Mouse (Mus musculus) CH12.LX (cell line): ENCODE results near the gene Lrrc46. TPM values are rescaled to one million over a fixed set of nuclear protein-coding genes. Genes with fewer than 3 reads are reported as not detected.

Experiments
- DNase-seq: peaks from one replicate; pipeline ENCODE4 v3.0.0-alpha.2; 2013; ENCODE audit errors: extremely low read depth
- H3K27ac ChIP-seq: 2 replicates; pipeline ENCODE4 v1.5.1; 2012; ENCODE audit warnings: low read depth, mild to moderate bottlenecking, control low read depth, moderate library complexity; ENCODE audit not compliant: insufficient read depth
- H3K27me3 ChIP-seq: replicated peaks from 2 replicates; pipeline ENCODE3; 2012; ENCODE audit warnings: inconsistent platforms
- H3K36me3 ChIP-seq, 2 experiments: replicated peaks in 1 of 2; 2 replicates each; pipeline versions ENCODE3 to v1.6.1; 2012; ENCODE audit warnings: inconsistent platforms in 1 of 2, low read length in 1 of 2, mild to moderate bottlenecking in 1 of 2, mixed read lengths in 1 of 2, moderate library complexity in 1 of 2; ENCODE audit not compliant: control insufficient read depth in 1 of 2, insufficient read depth in 1 of 2
- H3K4me1 ChIP-seq, 2 experiments: 2 replicates each; pipeline ENCODE4 v1.6.1; 2012; ENCODE audit warnings: inconsistent platforms in 1 of 2, moderate library complexity in 1 of 2; ENCODE audit not compliant: insufficient read depth in 2 of 2, control insufficient read depth in 1 of 2
- H3K4me2 ChIP-seq: 2 replicates; pipeline ENCODE4 v1.6.1; 2012; ENCODE audit warnings: low read depth, mild to moderate bottlenecking, control low read depth; ENCODE audit not compliant: poor library complexity, insufficient read depth, severe bottlenecking
- H3K4me3 ChIP-seq, 3 experiments: fragments of 150-350 bp in 1 of 3; sonication (generic) in 1 of 3; replicated peaks in 1 of 3; 2 replicates each; pipeline versions ENCODE3 to v1.5.1; 2011 to 2012; ENCODE audit warnings: low read depth in 2 of 3, low read length in 2 of 3, mild to moderate bottlenecking in 2 of 3, moderate library complexity in 2 of 3, control low read depth in 1 of 3, improper control_type of control experiment in 1 of 3, inconsistent platforms in 1 of 3, mixed read lengths in 1 of 3; ENCODE audit not compliant: poor library complexity in 1 of 3
- H3K79me2 ChIP-seq: replicated peaks from 2 replicates; pipeline ENCODE4 v1.6.1; 2012; ENCODE audit warnings: mild to moderate bottlenecking, moderate library complexity; ENCODE audit not compliant: control insufficient read depth, poor library complexity, insufficient read depth, severe bottlenecking; ENCODE audit errors: extremely low read depth
- H3K9ac ChIP-seq: 2 replicates; pipeline ENCODE4 v1.6.1; 2012; ENCODE audit warnings: low read depth, mild to moderate bottlenecking, control low read depth, moderate library complexity; ENCODE audit not compliant: insufficient read depth
- H3K9me3 ChIP-seq: replicated peaks from 2 replicates; pipeline ENCODE3; 2012; ENCODE audit warnings: low read length, inconsistent platforms, mixed read lengths
- BHLHE40 ChIP-seq: IDR thresholded peaks from 2 replicates; pipeline ENCODE4 v1.6.1; 2011; ENCODE audit warnings: mild to moderate bottlenecking, low read depth, low read length, improper control_type of control experiment
- CHD1 ChIP-seq: IDR thresholded peaks from 2 replicates; pipeline ENCODE4 v1.6.1; 2012; ENCODE audit warnings: low read depth, low read length, improper control_type of control experiment, inconsistent platforms
- CHD2 ChIP-seq: IDR thresholded peaks from 2 replicates; pipeline ENCODE4 v1.6.1; 2011; ENCODE audit warnings: low read length, improper control_type of control experiment
- CTCF ChIP-seq, 2 experiments: IDR thresholded peaks in 1 of 2; conservative IDR thresholded peaks in 1 of 2; 2 replicates each; pipeline ENCODE4 v1.5.1; 2011 to 2012; ENCODE audit warnings: low read depth in 2 of 2, low read length in 2 of 2, improper control_type of control experiment in 1 of 2, inconsistent platforms in 1 of 2, mild to moderate bottlenecking in 1 of 2, moderate library complexity in 1 of 2
- E2F4 ChIP-seq: IDR thresholded peaks from 2 replicates; pipeline ENCODE4 v1.6.1; 2011; ENCODE audit warnings: low read depth, low read length, improper control_type of control experiment; ENCODE audit not compliant: insufficient replicate concordance
- ELF1 ChIP-seq: IDR thresholded peaks from 2 replicates; pipeline ENCODE4 v1.6.1; 2014; ENCODE audit warnings: low read depth, mild to moderate bottlenecking, inconsistent platforms, low read length, improper control_type of control experiment
- EP300 ChIP-seq: IDR thresholded peaks from 2 replicates; pipeline ENCODE4 v1.6.1; 2011; ENCODE audit warnings: low read length, improper control_type of control experiment
- ETS1 ChIP-seq: conservative IDR thresholded peaks from 2 replicates; pipeline ENCODE4 v1.6.1; 2012; ENCODE audit warnings: low read depth, mild to moderate bottlenecking, inconsistent platforms, low read length, improper control_type of control experiment, moderate library complexity
- GABPA ChIP-seq: IDR thresholded peaks from 2 replicates; pipeline ENCODE4 v1.6.1; 2012; ENCODE audit warnings: low read depth, low read length, improper control_type of control experiment, inconsistent platforms; ENCODE audit not compliant: insufficient replicate concordance
- HCFC1 ChIP-seq: IDR thresholded peaks from 2 replicates; pipeline ENCODE4 v1.6.1; 2012; ENCODE audit warnings: low read depth, mild to moderate bottlenecking, inconsistent platforms, low read length, improper control_type of control experiment
- IRF4 ChIP-seq: IDR thresholded peaks from 2 replicates; pipeline ENCODE4 v1.6.1; 2014; ENCODE audit warnings: low read depth, mild to moderate bottlenecking, inconsistent platforms, low read length, improper control_type of control experiment
- JUN ChIP-seq: IDR thresholded peaks from 2 replicates; pipeline ENCODE4 v1.6.1; 2011; ENCODE audit warnings: low read depth, mild to moderate bottlenecking, low read length, improper control_type of control experiment, moderate library complexity; ENCODE audit not compliant: insufficient read depth
- JUND ChIP-seq: conservative IDR thresholded peaks from 2 replicates; pipeline ENCODE4 v1.6.1; 2011; ENCODE audit warnings: low read depth, low read length, improper control_type of control experiment
- KAT2A ChIP-seq: IDR thresholded peaks from 2 replicates; pipeline ENCODE4 v1.6.1; 2012; ENCODE audit warnings: low read length, improper control_type of control experiment, inconsistent platforms; ENCODE audit not compliant: insufficient replicate concordance
- MAFK ChIP-seq: IDR thresholded peaks from 2 replicates; pipeline ENCODE4 v1.6.1; 2011; ENCODE audit warnings: low read length, improper control_type of control experiment; ENCODE audit not compliant: insufficient replicate concordance
- MAX ChIP-seq: IDR thresholded peaks from 2 replicates; pipeline ENCODE4 v1.6.1; 2011; ENCODE audit warnings: low read length, improper control_type of control experiment
- MAZ ChIP-seq: IDR thresholded peaks from 2 replicates; pipeline ENCODE4 v1.6.1; 2012; ENCODE audit warnings: low read depth, mild to moderate bottlenecking, inconsistent platforms, low read length, improper control_type of control experiment, moderate library complexity
- MEF2A ChIP-seq: IDR thresholded peaks from 2 replicates; pipeline ENCODE4 v1.6.1; 2014; ENCODE audit warnings: low read depth, mild to moderate bottlenecking, inconsistent platforms, low read length, improper control_type of control experiment, borderline replicate concordance
- MXI1 ChIP-seq: IDR thresholded peaks from 2 replicates; pipeline ENCODE4 v1.6.1; 2011; ENCODE audit warnings: mild to moderate bottlenecking, low read depth, low read length, improper control_type of control experiment
- MYC ChIP-seq: IDR thresholded peaks from 2 replicates; pipeline ENCODE4 v1.6.1; 2011; ENCODE audit warnings: low read depth, mild to moderate bottlenecking, improper control_type of control experiment, low read length
- NELFE ChIP-seq: IDR thresholded peaks from 2 replicates; pipeline ENCODE4 v1.6.1; 2011; ENCODE audit warnings: low read depth, low read length, improper control_type of control experiment
- NRF1 ChIP-seq: IDR thresholded peaks from 2 replicates; pipeline ENCODE4 v1.6.1; 2014; ENCODE audit warnings: low read depth, mild to moderate bottlenecking, inconsistent platforms, low read length, improper control_type of control experiment, moderate library complexity
- PAX5 ChIP-seq: IDR thresholded peaks from 2 replicates; pipeline ENCODE4 v1.6.1; 2012; ENCODE audit warnings: low read length, inconsistent platforms, mixed read lengths
- POLR2A ChIP-seq: IDR thresholded peaks from 2 replicates; pipeline ENCODE4 v1.6.1; 2011; ENCODE audit warnings: low read depth, mild to moderate bottlenecking, improper control_type of control experiment, low read length
- POLR2AphosphoS2 ChIP-seq: IDR thresholded peaks from 2 replicates; pipeline ENCODE4 v1.6.1; 2011; ENCODE audit warnings: low read depth, low read length, improper control_type of control experiment
- RAD21 ChIP-seq: IDR thresholded peaks from 2 replicates; pipeline ENCODE4 v1.6.1; 2011; ENCODE audit warnings: low read depth, mild to moderate bottlenecking, low read length, improper control_type of control experiment, moderate library complexity
- RCOR1 ChIP-seq: conservative IDR thresholded peaks from 2 replicates; pipeline ENCODE4 v1.6.1; 2012; ENCODE audit warnings: low read depth, mild to moderate bottlenecking, inconsistent platforms, low read length, improper control_type of control experiment
- SIN3A ChIP-seq: IDR thresholded peaks from 2 replicates; pipeline ENCODE4 v1.6.1; 2012; ENCODE audit warnings: low read length, improper control_type of control experiment, inconsistent platforms
- SMC3 ChIP-seq: IDR thresholded peaks from 2 replicates; pipeline ENCODE4 v1.6.1; 2011; ENCODE audit warnings: low read depth, low read length, improper control_type of control experiment
- TBP ChIP-seq: conservative IDR thresholded peaks from 2 replicates; pipeline ENCODE4 v1.6.1; 2011; ENCODE audit warnings: low read depth, low read length, improper control_type of control experiment
- TCF12 ChIP-seq: IDR thresholded peaks from 2 replicates; pipeline ENCODE4 v1.6.1; 2014; ENCODE audit warnings: low read depth, mild to moderate bottlenecking, inconsistent platforms, low read length, improper control_type of control experiment
- UBTF ChIP-seq: IDR thresholded peaks from 2 replicates; pipeline ENCODE4 v1.6.1; 2012; ENCODE audit warnings: low read depth, mild to moderate bottlenecking, inconsistent platforms, low read length, improper control_type of control experiment, moderate library complexity
- USF1 ChIP-seq: IDR thresholded peaks from 2 replicates; pipeline ENCODE4 v1.6.1; 2014; ENCODE audit warnings: low read depth, mild to moderate bottlenecking, inconsistent platforms, low read length, improper control_type of control experiment
- USF2 ChIP-seq: conservative IDR thresholded peaks from 2 replicates; pipeline ENCODE4 v1.6.1; 2011; ENCODE audit warnings: low read depth, low read length, improper control_type of control experiment
- ZC3H11A ChIP-seq: IDR thresholded peaks from 2 replicates; pipeline ENCODE4 v1.6.1; 2012; ENCODE audit warnings: low read depth, mild to moderate bottlenecking, inconsistent platforms, low read length, improper control_type of control experiment
- ZKSCAN1 ChIP-seq: IDR thresholded peaks from 2 replicates; pipeline ENCODE4 v1.6.1; 2012; ENCODE audit warnings: low read depth, inconsistent platforms, low read length, improper control_type of control experiment, borderline replicate concordance
- ZMIZ1 ChIP-seq: IDR thresholded peaks from 2 replicates; pipeline ENCODE4 v1.6.1; 2012; ENCODE audit warnings: low read depth, mild to moderate bottlenecking, inconsistent platforms, low read length, improper control_type of control experiment
- ZNF384 ChIP-seq: IDR thresholded peaks from 2 replicates; pipeline ENCODE4 v1.6.1; 2012; ENCODE audit warnings: low read depth, low read length, improper control_type of control experiment, inconsistent platforms
- dilution Hi-C: fragments of 300-500 bp; cut with MboI; formaldehyde crosslinking; loops from 2 replicates; pipeline ENCODE4 v1.14.3; 2020; ENCODE audit warnings: low sequenced_read_pairs; ENCODE audit not compliant: extremely low pct_unique_long_range_greater_than_20kb, extremely low pct_ligation_motif_present
- in situ Hi-C: fragments of 300-500 bp; cut with MboI; formaldehyde crosslinking; loops from 3 replicates; pipeline ENCODE4 v1.14.3; 2019; ENCODE audit warnings: low sequenced_read_pairs, low pct_ligation_motif_present, low pct_unique_long_range_greater_than_20kb, mixed read lengths
- polyA plus RNA-seq: library from polyadenylated mRNA; unstranded; fragments of >175 nt; gene quantifications from 2 replicates; pipeline ENCODE4 v1.2.1, GENCODE M21; 2012; ENCODE audit warnings: low read depth; ENCODE audit not compliant: insufficient read length
- total RNA-seq, 2 experiments: library from RNA; depleted of rRNA; stranded (reverse); fragments of 300-350 nt in 1 of 2; fragments of >200 nt in 1 of 2; gene quantifications; 2 replicates each; pipeline ENCODE4 v1.2.3; 2012 to 2014

The Lrrc46 gene
- total and polyA plus RNA-seq, 3 experiments: 0.38 to 0.91 TPM; not detected in 1

DNA sequence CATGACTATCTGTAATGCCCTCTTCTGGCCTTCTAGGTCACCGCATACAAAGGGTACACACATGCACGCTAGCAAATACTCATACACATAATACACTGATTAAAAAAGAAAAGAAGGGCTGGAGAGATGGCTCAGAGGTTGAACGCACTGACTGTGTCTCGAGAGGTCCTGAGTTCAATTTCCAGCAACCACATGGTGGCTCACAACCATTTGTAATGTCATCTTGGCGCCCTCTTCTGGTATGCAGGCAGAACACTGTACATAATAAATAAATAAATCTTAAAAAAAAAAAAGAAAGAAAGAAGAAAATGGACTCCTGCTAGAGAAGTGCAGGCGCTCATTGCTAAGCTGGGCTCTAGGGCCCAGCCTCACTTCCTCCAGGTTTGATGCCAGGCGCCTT, 4.7 kb upstream of the Lrrc46 start:
- Histone ChIP-seq H3K79me2 (peaks cover 31% of the 10 kb centered on the region), H3K27ac (no peak overlapping the region), H3K36me3 (peaks cover 33 to 62% of the 10 kb centered on the region in 2 experiments), H3K4me2 (no peak overlapping the region), H3K9ac (no peak overlapping the region), H3K4me1 (peaks cover 7 to 31% of the 10 kb centered on the region in 2 experiments), H3K4me3 (no peak overlapping the region), H3K27me3 (no peaks in the 10 kb centered on the region), H3K9me3 (peaks cover 4% of the 10 kb centered on the region)
- dilution Hi-C loops (no loop called here), in situ Hi-C loops (no loop called here)
- DNase-seq: peak; percentile 62
- TF ChIP-seq ZMIZ1 (no peak), USF1 (no peak), ZNF384 (peak; percentile 84), ZC3H11A (no peak), EP300 (no peak), JUN (no peak), IRF4 (no peak), SIN3A (no peak), ZKSCAN1 (no peak), KAT2A (no peak), MAFK (no peak), HCFC1 (no peak), CTCF (conservative IDR thresholded peaks at IDR 0.05 in 1 of 2, IDR thresholded peaks at IDR 0.05 in 1 of 2; ENCODE audit: low read depth in 2 of 2, low read length in 2 of 2) (peak in 1 of 2 experiments; percentile 74; a peak in 2 of 4 replicates), GABPA (no peak), MEF2A (no peak), POLR2A (no peak), MAZ (no peak), NELFE (no peak), SMC3 (peak; percentile 48), BHLHE40 (no peak), POLR2AphosphoS2 (no peak), ETS1 (no peak), ELF1 (no peak), CHD1 (no peak), NRF1 (no peak), PAX5 (no peak), CHD2 (no peak), MYC (peak; percentile 80), RAD21 (peak; percentile 32), JUND (no peak), USF2 (no peak), MXI1 (no peak), TCF12 (no peak), TBP (no peak), UBTF (no peak), RCOR1 (no peak), E2F4 (no peak), MAX (peak; percentile 45; the same call in 1 of the 2 replicates)
